Mouse (Mus musculus) liver, embryonic 12.5 days (tissue): ENCODE measurements around the gene Unc13b. TPM values are rescaled to one million over a fixed set of nuclear protein-coding genes. Genes with fewer than 3 reads are reported as not detected.
"Not testable (repeated sequence)": the region's sequence is repeated elsewhere in the genome, so short reads cannot be mapped to it uniquely, and the experiment has no call there.

ENCODE experiments used
- ATAC-seq: fragments of 200-750 bp; cut with Nextera tagmentation; 2 replicates; pipeline ENCODE4 v1.8.0; 2017; ENCODE audit warnings: moderate number of reproducible peaks, mild to moderate bottlenecking, moderate library complexity
- H3K27ac ChIP-seq: fragments of 300-500 bp; sonication (generic); 2 replicates; pipeline ENCODE4 v1.5.1; 2016; ENCODE audit warnings: mild to moderate bottlenecking
- H3K27me3 ChIP-seq: fragments of 300-500 bp; sonication (generic); replicated peaks from 2 replicates; pipeline ENCODE4 v1.6.1; 2016; ENCODE audit warnings: mild to moderate bottlenecking, moderate library complexity
- H3K36me3 ChIP-seq: fragments of 300-500 bp; sonication (generic); 2 replicates; pipeline ENCODE4 v1.6.1; 2016; ENCODE audit warnings: mild to moderate bottlenecking, moderate library complexity
- H3K4me1 ChIP-seq: fragments of 300-500 bp; sonication (generic); 2 replicates; pipeline ENCODE4 v1.6.1; 2016
- H3K4me2 ChIP-seq: fragments of 300-500 bp; sonication (generic); 2 replicates; pipeline ENCODE4 v1.6.1; 2016; ENCODE audit warnings: mild to moderate bottlenecking, moderate library complexity
- H3K4me3 ChIP-seq: fragments of 300-500 bp; sonication (generic); 2 replicates; pipeline ENCODE4 v1.5.1; 2016; ENCODE audit warnings: mild to moderate bottlenecking, moderate library complexity
- H3K9ac ChIP-seq: fragments of 300-500 bp; sonication (generic); 2 replicates; pipeline ENCODE4 v1.6.1; 2016; ENCODE audit warnings: mild to moderate bottlenecking, moderate library complexity
- H3K9me3 ChIP-seq: fragments of 300-500 bp; sonication (generic); replicated peaks from 2 replicates; pipeline ENCODE4 v1.6.1; 2016; ENCODE audit warnings: mild to moderate bottlenecking, moderate library complexity
- WGBS: fragments of 180-500 bp; shearing (Covaris S2); methylation state at CpG from one replicate; pipeline ENCODE4 v1.1.7; 2016; ENCODE audit not compliant: insufficient replicate concordance; 5-methylcytosine and 5-hydroxymethylcytosine counted together
- polyA plus RNA-seq: library from polyadenylated mRNA; unstranded; fragments of >200 nt; fragmentation: Nextera tagmentation; extraction: Ambion mirVana; gene quantifications from 2 replicates; pipeline ENCODE4 v1.2.1, GENCODE M21; 2016

Gene Unc13b
- polyA plus RNA-seq, 1 experiment from 2014 or later: 0.91 TPM

DNA sequence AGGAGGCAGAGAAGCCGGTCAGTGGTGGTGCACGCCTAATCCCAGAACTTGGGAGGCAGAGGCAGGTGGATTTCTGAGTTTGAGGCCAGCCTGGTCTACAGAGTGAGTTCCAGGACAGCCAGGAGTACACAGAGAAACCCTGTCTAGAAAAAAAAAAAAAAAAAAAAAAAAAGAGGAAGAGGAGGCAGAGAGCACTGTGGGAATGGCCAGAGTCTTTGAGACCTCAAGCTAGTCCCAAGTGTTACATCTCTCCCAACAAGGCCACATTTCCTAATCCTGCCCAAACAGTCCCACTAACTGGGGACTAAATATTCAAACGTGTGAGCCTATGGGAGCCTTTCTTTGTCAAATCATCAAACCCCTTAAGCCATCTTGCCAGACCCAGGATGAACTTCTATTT, 71.0 kb downstream of the Unc13b start:
- Histone ChIP-seq H3K4me1 (no peaks in the 10 kb centered on the region), H3K27ac (no peak overlapping the region), H3K4me2 (no peak overlapping the region), H3K9me3 (no peaks in the 10 kb centered on the region), H3K27me3 (no peaks in the 10 kb centered on the region), H3K4me3 (no peak overlapping the region), H3K9ac (no peak overlapping the region), H3K36me3 (no peaks in the 10 kb centered on the region)
- WGBS: 65% methylated on average over 3 of the region's 3 CpGs
- no peak for ATAC-seq

DNA sequence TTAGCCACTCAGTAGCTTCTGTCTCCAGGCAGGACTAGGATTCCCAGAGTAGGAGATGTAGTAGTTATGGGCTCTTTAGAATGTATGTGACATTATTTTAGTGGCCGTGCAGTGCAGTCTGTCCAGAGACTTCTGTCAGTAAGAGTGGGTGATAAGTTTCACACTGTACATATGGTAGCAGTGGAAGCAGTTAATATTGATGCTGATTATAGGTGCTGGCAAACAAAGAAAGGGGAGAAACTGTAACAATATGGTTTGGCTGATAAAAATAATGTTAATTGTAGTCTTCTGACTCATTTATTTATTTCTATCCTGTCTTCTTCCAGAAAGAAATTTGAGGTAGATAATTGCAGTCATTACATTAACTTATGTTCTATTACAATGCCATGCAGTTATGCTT, 83.9 kb downstream of the Unc13b start:
- H3K4me1 ChIP-seq: no peaks in the 10 kb centered on the region
- no peak for ATAC-seq
- H3K9ac ChIP-seq: no peak overlapping the region
- H3K36me3 ChIP-seq: no peaks in the 10 kb centered on the region
- 67% methylated on average over 1 of the region's 1 CpGs for WGBS
- H3K9me3 ChIP-seq: no peaks in the 10 kb centered on the region
- no peaks in the 10 kb centered on the region for H3K27me3 ChIP-seq
- no peak overlapping the region for H3K4me2 ChIP-seq
- no peak overlapping the region for H3K27ac ChIP-seq
- no peak overlapping the region for H3K4me3 ChIP-seq

DNA sequence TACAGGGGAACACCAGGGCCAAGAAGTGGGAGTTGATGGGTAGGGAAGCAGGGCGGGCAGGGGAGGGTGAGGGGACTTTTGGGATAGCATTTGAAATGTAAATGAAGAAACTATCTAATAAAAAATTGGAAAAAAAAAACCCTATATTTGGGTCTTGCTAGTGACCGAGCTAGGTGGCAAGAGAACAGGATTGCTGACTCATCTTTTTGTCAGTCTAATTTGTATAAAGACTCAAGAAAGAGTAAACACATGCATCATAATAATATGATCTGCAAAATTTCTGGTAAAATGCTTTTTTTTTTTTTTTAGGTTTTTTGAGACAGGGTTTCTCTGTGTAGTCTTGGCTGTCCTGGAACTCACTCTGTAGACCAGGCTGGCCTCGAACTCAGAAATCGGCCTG, 93.7 kb downstream of the Unc13b start:
- ATAC-seq, H3K4me3 ChIP-seq, H3K9ac ChIP-seq, H3K27me3 ChIP-seq, H3K27ac ChIP-seq, H3K4me2 ChIP-seq, H3K9me3 ChIP-seq, H3K4me1 ChIP-seq, H3K36me3 ChIP-seq: not testable (repeated sequence)
- WGBS: 79% methylated on average over 4 of the region's 4 CpGs

DNA sequence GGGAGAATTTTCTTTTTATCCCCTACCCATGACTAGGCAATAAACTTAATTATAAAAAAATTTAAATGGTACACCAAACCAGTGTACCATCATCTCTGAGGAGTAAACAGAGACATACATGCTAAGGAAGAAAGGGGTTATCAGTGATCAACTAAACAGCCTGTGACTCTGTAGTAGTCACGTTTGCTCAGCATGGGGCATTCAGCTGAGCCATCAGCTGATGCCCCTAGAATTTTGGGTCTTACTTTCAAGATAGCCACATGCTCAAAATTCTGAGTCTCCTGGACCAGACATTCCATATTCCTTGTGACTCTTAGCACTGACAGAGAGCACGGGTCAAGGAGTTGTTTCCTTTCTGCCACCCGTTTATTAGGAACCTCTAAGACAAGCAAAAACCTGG, 101.3 kb downstream of the Unc13b start:
- H3K9ac ChIP-seq: no peak overlapping the region
- no peaks in the 10 kb centered on the region for H3K36me3 ChIP-seq
- no peaks in the 10 kb centered on the region for H3K9me3 ChIP-seq
- no peak for ATAC-seq
- H3K4me1 ChIP-seq: no peaks in the 10 kb centered on the region
- H3K4me3 ChIP-seq: no peak overlapping the region
- 34% methylated on average over 3 of the region's 3 CpGs for WGBS
- no peak overlapping the region for H3K4me2 ChIP-seq
- no peaks in the 10 kb centered on the region for H3K27me3 ChIP-seq
- H3K27ac ChIP-seq: no peak overlapping the region

DNA sequence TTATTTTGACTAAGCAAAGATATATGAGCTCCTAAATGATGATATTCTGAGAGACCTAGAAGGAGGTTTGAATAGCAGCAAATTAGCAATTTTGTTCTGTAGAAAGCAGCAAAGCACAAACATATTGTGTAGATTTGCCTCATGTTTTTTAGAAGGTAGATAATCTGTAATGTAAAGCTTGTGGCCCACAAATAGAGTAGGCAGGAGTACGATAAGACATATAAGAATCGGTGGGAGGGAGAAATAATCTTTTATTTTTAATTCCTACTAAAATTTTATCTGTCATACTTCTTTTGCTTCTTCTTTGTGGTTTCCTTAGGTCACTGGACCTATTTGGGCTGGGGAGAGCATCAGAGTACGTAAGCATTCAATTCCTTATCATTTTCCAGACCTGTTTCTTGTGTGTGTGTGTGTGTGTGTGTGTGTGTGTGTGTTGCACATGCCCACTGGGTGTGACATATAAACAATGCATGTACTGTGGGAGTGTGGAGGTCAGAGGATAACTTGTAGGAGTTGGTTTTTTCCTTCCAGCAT, 102.4 kb downstream of the Unc13b start:
- no peaks in the 10 kb centered on the region for H3K36me3 ChIP-seq
- H3K9me3 ChIP-seq: no peaks in the 10 kb centered on the region
- H3K27me3 ChIP-seq: no peaks in the 10 kb centered on the region
- WGBS: 66% methylated on average over 3 of the region's 3 CpGs
- H3K4me2 ChIP-seq: no peak overlapping the region
- H3K4me3 ChIP-seq: no peak overlapping the region
- no peak overlapping the region for H3K27ac ChIP-seq
- no peak overlapping the region for H3K9ac ChIP-seq
- H3K4me1 ChIP-seq: no peaks in the 10 kb centered on the region
- no peak for ATAC-seq

DNA sequence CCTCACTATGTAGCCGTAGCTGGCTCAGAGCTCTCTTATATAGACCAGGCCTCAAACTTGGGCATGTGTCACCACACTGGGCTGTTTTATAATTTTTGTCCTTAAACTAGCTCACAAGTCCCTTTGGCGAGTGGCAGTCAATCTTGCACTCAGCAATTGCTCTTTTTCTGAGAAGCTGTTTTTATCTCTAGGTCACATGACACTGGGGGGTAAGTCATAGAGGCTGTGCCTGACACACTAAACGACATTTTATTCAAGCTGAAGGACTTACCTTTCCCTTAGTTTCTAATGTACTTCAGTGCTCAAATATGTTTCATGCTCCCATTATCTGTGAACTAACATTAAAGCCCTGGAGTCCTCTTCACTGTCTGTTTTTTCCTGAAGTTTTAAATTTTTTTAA, 104.5 kb downstream of the Unc13b start:
- Histone ChIP-seq H3K36me3 (no peaks in the 10 kb centered on the region), H3K4me1 (no peaks in the 10 kb centered on the region), H3K9me3 (no peaks in the 10 kb centered on the region), H3K27me3 (no peaks in the 10 kb centered on the region), H3K4me2 (no peak overlapping the region), H3K9ac (no peak overlapping the region), H3K4me3 (no peak overlapping the region), H3K27ac (no peak overlapping the region)
- WGBS: 38% methylated on average over 3 of the region's 3 CpGs
- ATAC-seq: no peak

DNA sequence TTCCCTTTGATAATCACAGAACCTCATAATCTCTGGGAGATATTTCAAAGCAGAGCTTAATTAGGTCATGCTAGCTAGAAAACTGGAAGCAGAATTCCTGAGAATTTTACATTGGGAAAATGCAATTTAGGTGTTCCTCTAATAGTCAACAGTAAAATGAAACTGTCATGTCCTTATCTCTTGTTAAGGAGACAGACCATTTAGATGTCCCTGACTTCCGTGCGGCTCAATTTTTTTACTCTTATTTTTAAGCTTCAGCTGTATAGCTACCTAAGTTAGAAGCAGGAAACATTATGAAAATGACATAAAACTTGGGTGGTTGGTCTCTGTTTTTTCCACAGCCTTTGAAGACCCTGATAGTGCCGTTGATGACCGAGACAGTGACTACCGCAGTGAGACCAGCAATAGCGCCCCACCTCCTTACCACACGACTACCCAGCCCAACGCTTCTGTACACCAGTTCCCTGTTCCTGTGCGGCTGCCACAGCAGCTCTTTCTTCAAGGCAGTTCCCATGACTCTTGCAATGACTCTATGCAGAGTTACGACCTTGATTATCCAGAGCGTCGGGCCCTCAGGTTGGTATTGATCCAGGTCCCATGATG, 106.8 kb downstream of the Unc13b start:
- H3K4me1 ChIP-seq: no peaks in the 10 kb centered on the region
- H3K36me3 ChIP-seq: no peaks in the 10 kb centered on the region
- H3K9ac ChIP-seq: no peak overlapping the region
- H3K4me3 ChIP-seq: no peak overlapping the region
- no peak for ATAC-seq
- WGBS: 71% methylated on average over 12 of the region's 12 CpGs
- H3K9me3 ChIP-seq: no peaks in the 10 kb centered on the region
- no peak overlapping the region for H3K27ac ChIP-seq
- no peaks in the 10 kb centered on the region for H3K27me3 ChIP-seq
- no peak overlapping the region for H3K4me2 ChIP-seq

DNA sequence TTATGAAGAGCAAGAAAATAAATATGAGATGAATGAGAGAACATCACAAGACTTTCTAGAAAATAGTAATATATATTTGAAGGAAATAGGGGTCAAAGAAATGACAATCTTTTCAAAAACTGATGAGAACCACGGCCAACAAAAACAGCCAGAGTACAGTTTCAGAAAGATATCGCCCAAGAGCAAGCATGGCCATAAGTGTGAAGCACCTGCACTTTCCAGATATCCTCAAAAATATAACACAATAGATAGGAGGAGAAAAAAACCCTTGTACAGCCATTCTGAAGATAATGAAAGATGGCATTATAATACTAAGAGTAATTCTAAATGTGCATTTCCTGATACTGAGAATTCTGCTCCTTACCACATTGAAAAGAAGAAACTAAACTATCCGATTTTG, 111.3 kb downstream of the Unc13b start:
- Histone ChIP-seq H3K27me3 (no peaks in the 10 kb centered on the region), H3K9ac (no peak overlapping the region), H3K36me3 (no peaks in the 10 kb centered on the region), H3K4me3 (no peak overlapping the region), H3K4me2 (no peak overlapping the region), H3K4me1 (no peaks in the 10 kb centered on the region), H3K9me3 (no peaks in the 10 kb centered on the region), H3K27ac (no peak overlapping the region)
- ATAC-seq: no peak
- 58% methylated on average over 3 of the region's 3 CpGs for WGBS

DNA sequence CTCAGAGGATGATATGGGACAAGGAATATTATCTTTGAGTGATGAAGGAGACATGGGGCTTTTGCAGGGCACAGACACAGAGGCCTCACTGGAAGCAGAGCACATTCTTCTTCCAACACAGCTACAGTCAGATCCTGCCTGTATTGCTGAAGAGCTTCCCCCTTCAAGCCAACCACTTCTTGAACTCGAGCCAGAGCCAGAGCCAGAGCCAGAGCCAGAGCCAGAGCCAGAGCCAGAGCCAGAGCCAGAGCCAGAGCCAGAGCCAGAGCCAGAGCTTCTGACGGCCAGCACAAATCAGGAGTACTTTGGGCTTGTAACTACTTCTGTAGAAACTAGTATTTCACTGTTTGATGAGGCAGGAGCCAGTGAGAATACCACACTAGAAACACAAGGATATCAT, 118.4 kb downstream of the Unc13b start:
- 50% methylated on average over 2 of the region's 2 CpGs for WGBS

DNA sequence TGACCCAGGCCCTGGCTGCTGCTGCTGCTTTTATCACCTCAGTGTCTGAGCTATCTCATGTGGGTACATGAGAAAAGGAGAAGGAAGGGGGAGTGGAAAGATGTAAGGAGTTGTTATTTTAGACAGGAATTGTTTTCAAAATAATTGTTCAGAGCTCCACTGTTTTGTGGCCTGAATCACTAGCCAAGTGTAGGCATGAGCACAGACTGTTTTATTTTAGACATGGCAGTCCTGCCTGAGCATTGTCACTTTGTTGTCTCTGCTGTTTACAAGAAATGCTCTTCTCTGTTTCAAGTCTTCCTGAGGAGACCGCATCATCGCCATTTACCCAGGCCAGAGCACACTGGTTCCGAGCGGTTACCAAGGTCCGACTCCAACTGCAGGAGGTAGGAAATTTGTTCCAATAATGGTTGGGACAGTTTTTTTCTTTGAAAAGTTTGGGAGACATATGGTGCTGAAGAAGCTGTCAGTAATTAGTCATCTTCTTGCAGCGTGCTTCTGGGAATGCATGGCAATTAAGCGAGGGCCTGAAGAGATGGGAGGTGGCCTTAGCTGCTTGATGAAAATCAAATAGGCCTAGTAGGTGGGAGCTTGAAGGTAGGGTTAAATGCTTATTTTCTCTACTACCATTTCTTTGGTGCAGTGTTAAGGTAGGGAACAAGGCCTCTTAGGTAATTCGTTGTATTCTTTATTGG, 123.9 kb downstream of the Unc13b start:
- Histone ChIP-seq H3K9ac (no peak overlapping the region), H3K9me3 (no peaks in the 10 kb centered on the region), H3K4me1 (no peaks in the 10 kb centered on the region), H3K4me3 (no peak overlapping the region), H3K36me3 (no peaks in the 10 kb centered on the region), H3K4me2 (no peak overlapping the region), H3K27me3 (no peaks in the 10 kb centered on the region), H3K27ac (no peak overlapping the region)
- no peak for ATAC-seq
- 78% methylated on average over 8 of the region's 8 CpGs for WGBS

More for the DNA sequence above, 118.4 kb downstream of the Unc13b start:
- H3K36me3 ChIP-seq: no peaks in the 10 kb centered on the region
- H3K27ac ChIP-seq: no peak overlapping the region
- H3K4me3 ChIP-seq: no peak overlapping the region
- H3K9me3 ChIP-seq: no peaks in the 10 kb centered on the region
- H3K4me1 ChIP-seq: no peaks in the 10 kb centered on the region
- H3K27me3 ChIP-seq: no peaks in the 10 kb centered on the region
- H3K9ac ChIP-seq: no peak overlapping the region
- no peak overlapping the region for H3K4me2 ChIP-seq
- no peak for ATAC-seq

DNA sequence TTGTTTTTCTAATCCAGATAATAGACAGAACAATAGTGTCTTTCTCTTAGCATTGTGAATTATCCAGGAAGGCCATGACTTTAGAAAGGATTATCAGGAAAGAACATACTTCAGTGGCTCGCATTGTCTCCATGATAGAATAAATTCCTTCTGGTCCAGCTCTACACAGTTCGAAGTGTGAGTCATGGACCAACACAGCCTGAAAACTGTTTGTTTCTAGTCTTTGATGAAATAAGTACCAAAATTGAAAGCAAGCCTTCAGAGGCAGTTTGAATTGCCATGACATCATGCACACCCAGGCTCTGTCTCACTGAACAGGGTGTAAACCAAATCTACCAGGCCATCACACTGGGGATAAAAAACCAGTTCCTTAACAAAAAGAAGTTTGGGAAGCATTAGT, 128.7 kb downstream of the Unc13b start:
- Histone ChIP-seq H3K27me3 (no peaks in the 10 kb centered on the region), H3K4me3 (no peak overlapping the region), H3K36me3 (no peaks in the 10 kb centered on the region), H3K9me3 (no peaks in the 10 kb centered on the region), H3K4me1 (no peaks in the 10 kb centered on the region), H3K4me2 (no peak overlapping the region), H3K27ac (no peak overlapping the region), H3K9ac (no peak overlapping the region)
- no peak for ATAC-seq
- WGBS: 62% methylated on average over 2 of the region's 2 CpGs

DNA sequence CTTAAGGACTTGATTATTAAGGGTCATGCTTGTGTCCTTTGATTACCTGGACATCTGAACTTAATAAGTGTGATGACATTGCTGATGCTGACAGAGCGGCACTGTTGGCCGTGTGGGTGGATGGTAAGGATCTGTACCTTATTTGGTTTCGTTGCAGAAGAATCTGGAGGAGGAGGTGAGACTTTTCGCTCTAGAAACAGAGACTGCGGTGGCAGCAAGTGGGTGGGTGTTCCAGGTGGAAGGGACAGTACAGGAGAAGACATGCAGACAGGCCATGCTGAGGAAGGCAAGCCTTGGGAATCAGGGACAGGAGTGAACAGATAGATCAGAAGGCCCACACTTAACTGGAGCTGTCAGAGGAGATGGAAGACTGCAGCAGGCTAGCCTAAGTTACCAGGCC, 130.6 kb downstream of the Unc13b start:
- no peak for ATAC-seq
- no peak overlapping the region for H3K27ac ChIP-seq
- no peaks in the 10 kb centered on the region for H3K9me3 ChIP-seq
- H3K4me1 ChIP-seq: no peaks in the 10 kb centered on the region
- no peak overlapping the region for H3K4me3 ChIP-seq
- no peaks in the 10 kb centered on the region for H3K27me3 ChIP-seq
- no peak overlapping the region for H3K9ac ChIP-seq
- no peak overlapping the region for H3K4me2 ChIP-seq
- 76% methylated on average over 5 of the region's 5 CpGs for WGBS
- no peaks in the 10 kb centered on the region for H3K36me3 ChIP-seq

DNA sequence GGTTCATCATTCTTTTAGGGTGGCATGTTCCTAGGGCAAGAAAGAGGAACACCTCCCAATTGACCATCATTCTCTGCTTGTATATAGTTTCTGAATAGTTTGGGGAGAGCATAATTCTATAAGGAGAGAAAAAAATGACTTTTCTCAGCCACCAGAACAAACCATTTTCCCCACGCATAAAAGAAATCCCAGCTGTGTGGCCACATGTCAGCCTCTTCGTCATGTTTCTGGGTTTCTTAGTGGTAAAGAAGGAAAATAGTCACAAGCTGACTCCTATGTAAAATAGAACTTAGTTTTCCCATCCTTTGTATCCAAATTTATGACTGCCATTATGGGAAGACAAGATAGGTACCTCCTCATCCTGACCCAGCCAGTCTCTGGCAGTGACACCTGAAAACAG, 146.2 kb downstream of the Unc13b start:
- WGBS: 73% methylated on average over 2 of the region's 2 CpGs
- H3K9ac ChIP-seq: no peak overlapping the region
- H3K9me3 ChIP-seq: no peaks in the 10 kb centered on the region; the same call in 1 of the 2 replicates
- H3K36me3 ChIP-seq: no peaks in the 10 kb centered on the region
- H3K4me3 ChIP-seq: no peak overlapping the region
- no peak overlapping the region for H3K27ac ChIP-seq
- no peak for ATAC-seq
- H3K4me2 ChIP-seq: no peak overlapping the region
- H3K27me3 ChIP-seq: no peaks in the 10 kb centered on the region
- no peaks in the 10 kb centered on the region for H3K4me1 ChIP-seq
